Mouse (Mus musculus) hindbrain, embryonic 11.5 days (tissue): ENCODE results near the gene Chn1. TPM values are rescaled to one million over a fixed set of nuclear protein-coding genes. Genes with fewer than 3 reads are reported as not detected.
A peak's percentile ranks its signal among the peaks of the same experiment; 100 is the strongest.

Experiments
- ATAC-seq: fragments of 200-750 bp; cut with Nextera tagmentation; 2 replicates; pipeline ENCODE4 v1.8.0; 2017; ENCODE audit warnings: mild to moderate bottlenecking, moderate TSS enrichment, moderate library complexity; ENCODE audit not compliant: low FRiP score
- DNase-seq: peaks from one replicate; pipeline ENCODE4 v3.0.0-alpha.2; 2015; ENCODE audit warnings: low spot score
- H3K27ac ChIP-seq: fragments of 300-500 bp; sonication (generic); 2 replicates; pipeline ENCODE4 v1.5.1; 2014; ENCODE audit warnings: mild to moderate bottlenecking, low read depth, low read length
- H3K27me3 ChIP-seq: fragments of 300-500 bp; sonication (generic); 2 replicates; pipeline ENCODE4 v1.6.1; 2014; ENCODE audit warnings: mild to moderate bottlenecking, low read length, moderate library complexity, mixed read lengths; ENCODE audit not compliant: control insufficient read depth, insufficient read depth
- H3K36me3 ChIP-seq: fragments of 300-500 bp; sonication (generic); 2 replicates; pipeline ENCODE4 v1.6.1; 2014; ENCODE audit warnings: mild to moderate bottlenecking, low read length, moderate library complexity, mixed read lengths; ENCODE audit not compliant: control insufficient read depth, insufficient read depth
- H3K4me1 ChIP-seq: fragments of 300-500 bp; sonication (generic); replicated peaks from 2 replicates; pipeline ENCODE4 v1.6.1; 2014; ENCODE audit warnings: low read length, mixed read lengths; ENCODE audit not compliant: control insufficient read depth, insufficient read depth
- H3K4me2 ChIP-seq: fragments of 300-500 bp; sonication (generic); replicated peaks from 2 replicates; pipeline ENCODE4 v1.6.1; 2014; ENCODE audit warnings: mild to moderate bottlenecking, low read depth, low read length
- H3K4me3 ChIP-seq: fragments of 300-500 bp; sonication (generic); 2 replicates; pipeline ENCODE4 v1.5.1; 2014; ENCODE audit warnings: low read depth, low read length
- H3K9ac ChIP-seq: fragments of 300-500 bp; sonication (generic); 2 replicates; pipeline ENCODE4 v1.6.1; 2014; ENCODE audit warnings: low read depth, low read length
- H3K9me3 ChIP-seq: fragments of 300-500 bp; sonication (generic); 2 replicates; pipeline ENCODE4 v1.6.1; 2016; ENCODE audit warnings: low read length; ENCODE audit not compliant: control insufficient read depth
- WGBS: fragments of 180-500 bp; shearing (Covaris S2); extraction: QIAGEN DNeasy Blood & Tissue Kit; methylation state at CpG from one replicate; pipeline ENCODE4 v1.1.7; 2014; 5-methylcytosine and 5-hydroxymethylcytosine counted together
- polyA plus RNA-seq: library from polyadenylated mRNA; unstranded; fragments of >200 nt; fragmentation: Nextera tagmentation; extraction: Ambion mirVana; gene quantifications from 2 replicates; pipeline ENCODE4 v1.2.1, GENCODE M21; 2014

Gene Chn1
- polyA plus RNA-seq, 1 experiment from 2014 or later: 90.3 TPM

- no peak for DNase-seq
- H3K4me3 ChIP-seq: no peak overlapping the region
Measured at GRCm38 (mm10) chr2:73660566-73661134, 114.5 kb downstream of the Chn1 start.

GRCm38 (mm10) chr2:73659726-73660565 lies 115.2 kb downstream of the Chn1 start:
- H3K9ac ChIP-seq: peak overlapping the region; percentile 7; the same call in 1 of the 2 replicates
- peak; percentile 93 for ATAC-seq

More at GRCm38 (mm10) chr2:73660566-73661134, 114.5 kb downstream of the Chn1 start:
- Histone ChIP-seq H3K9ac (no peak overlapping the region), H3K4me2 (peak overlapping the region; percentile 28; the same call in 1 of the 2 replicates), H3K4me1 (peaks cover 3% of the 10 kb centered on the region; the same call in 1 of the 2 replicates), H3K9me3 (no peaks in the 10 kb centered on the region), H3K27me3 (no peaks in the 10 kb centered on the region), H3K36me3 (no peaks in the 10 kb centered on the region), H3K27ac (no peak overlapping the region)
- 85% methylated on average over 11 of the region's 11 CpGs for WGBS
- ATAC-seq: peak; percentile 51

GRCm38 (mm10) chr2:73659041-73659440 lies 116.1 kb downstream of the Chn1 start:
- no peak overlapping the region for H3K4me2 ChIP-seq
- no peaks in the 10 kb centered on the region for H3K36me3 ChIP-seq
- H3K27ac ChIP-seq: no peak overlapping the region
- DNase-seq (no peak), ATAC-seq (no peak)
- H3K27me3 ChIP-seq: no peaks in the 10 kb centered on the region
- H3K4me3 ChIP-seq: no peak overlapping the region
- H3K9ac ChIP-seq: no peak overlapping the region
- H3K9me3 ChIP-seq: no peaks in the 10 kb centered on the region
- WGBS: 75% methylated on average over 8 of the region's 8 CpGs
- H3K4me1 ChIP-seq: peaks cover 3% of the 10 kb centered on the region; the same call in 1 of the 2 replicates

More at GRCm38 (mm10) chr2:73659726-73660565, 115.2 kb downstream of the Chn1 start:
- Histone ChIP-seq H3K4me2 (peak overlapping the region; percentile 39), H3K4me1 (peaks cover 3% of the 10 kb centered on the region; the same call in 1 of the 2 replicates), H3K9me3 (no peaks in the 10 kb centered on the region), H3K27ac (peak overlapping the region; percentile 19; the same call in 1 of the 2 replicates), H3K27me3 (no peaks in the 10 kb centered on the region), H3K36me3 (no peaks in the 10 kb centered on the region), H3K4me3 (peak overlapping the region; percentile 4; the same call in 1 of the 2 replicates)
- peak; percentile 63 for DNase-seq
- whole genome bisulfite sequencing: 28% methylated on average over 18 of the region's 18 CpGs

GRCm38 (mm10) chr2:73657961-73658360 lies 117.2 kb downstream of the Chn1 start:
- Histone ChIP-seq H3K27ac (no peak overlapping the region), H3K4me2 (no peak overlapping the region), H3K4me1 (peaks cover 3% of the 10 kb centered on the region; the same call in 1 of the 2 replicates), H3K36me3 (no peaks in the 10 kb centered on the region), H3K27me3 (no peaks in the 10 kb centered on the region), H3K4me3 (no peak overlapping the region), H3K9ac (no peak overlapping the region), H3K9me3 (no peaks in the 10 kb centered on the region)
- DNase-seq (no peak), ATAC-seq (no peak)
- WGBS: 89% methylated on average over 3 of the region's 3 CpGs

- H3K27ac ChIP-seq: no peak overlapping the region
- ATAC-seq (no peak), DNase-seq (no peak)
- no peak overlapping the region for H3K9ac ChIP-seq
- H3K4me2 ChIP-seq: no peak overlapping the region
- 56% methylated on average over 7 of the region's 7 CpGs for WGBS
- H3K4me3 ChIP-seq: no peak overlapping the region
- H3K27me3 ChIP-seq: no peaks in the 10 kb centered on the region
- no peaks in the 10 kb centered on the region for H3K36me3 ChIP-seq
- H3K9me3 ChIP-seq: no peaks in the 10 kb centered on the region
- H3K4me1 ChIP-seq: peaks cover 3% of the 10 kb centered on the region; the same call in 1 of the 2 replicates
Measured at GRCm38 (mm10) chr2:73657151-73657550, 118.0 kb downstream of the Chn1 start.

GRCm38 (mm10) chr2:73655663-73656062 lies 119.5 kb downstream of the Chn1 start:
- no peaks in the 10 kb centered on the region for H3K9me3 ChIP-seq
- no peak overlapping the region for H3K9ac ChIP-seq
- peaks cover 3% of the 10 kb centered on the region; the same call in 1 of the 2 replicates for H3K4me1 ChIP-seq
- no peaks in the 10 kb centered on the region for H3K36me3 ChIP-seq
- no peak for DNase-seq
- WGBS: 78% methylated on average over 4 of the region's 4 CpGs
- no peak overlapping the region for H3K4me2 ChIP-seq
- H3K27me3 ChIP-seq: no peaks in the 10 kb centered on the region
- ATAC-seq: no peak
- H3K27ac ChIP-seq: no peak overlapping the region
- H3K4me3 ChIP-seq: no peak overlapping the region

GRCm38 (mm10) chr2:73654892-73655243 lies 120.3 kb downstream of the Chn1 start:
- H3K9ac ChIP-seq: no peak overlapping the region
- whole genome bisulfite sequencing: 86% methylated on average over 1 of the region's 1 CpGs
- H3K4me2 ChIP-seq: no peak overlapping the region
- H3K27ac ChIP-seq: no peak overlapping the region
- no peaks in the 10 kb centered on the region for H3K9me3 ChIP-seq
- no peaks in the 10 kb centered on the region for H3K36me3 ChIP-seq
- H3K4me3 ChIP-seq: no peak overlapping the region
- DNase-seq: no peak
- H3K27me3 ChIP-seq: no peaks in the 10 kb centered on the region
- H3K4me1 ChIP-seq: no peaks in the 10 kb centered on the region; the same call in 1 of the 2 replicates
- ATAC-seq: no peak

- 88% methylated on average over 4 of the region's 4 CpGs for WGBS
- no peak overlapping the region for H3K9ac ChIP-seq
- ATAC-seq: no peak
- no peaks in the 10 kb centered on the region for H3K36me3 ChIP-seq
- H3K27ac ChIP-seq: no peak overlapping the region
- no peak overlapping the region for H3K4me2 ChIP-seq
- H3K27me3 ChIP-seq: no peaks in the 10 kb centered on the region
- H3K4me3 ChIP-seq: no peak overlapping the region
- H3K4me1 ChIP-seq: no peaks in the 10 kb centered on the region
- no peaks in the 10 kb centered on the region for H3K9me3 ChIP-seq
- no peak for DNase-seq
Measured at GRCm38 (mm10) chr2:73654059-73654891, 120.9 kb downstream of the Chn1 start.
